Mouse (Mus musculus): ENCODE measurements at regions not wholly inside any gene's neighbourhood (a gene's known extent, or its start where the extent isn't known, plus 50 kb on each side); places are given as distances from the start of the nearest gene placed in this dataset.

DNA sequence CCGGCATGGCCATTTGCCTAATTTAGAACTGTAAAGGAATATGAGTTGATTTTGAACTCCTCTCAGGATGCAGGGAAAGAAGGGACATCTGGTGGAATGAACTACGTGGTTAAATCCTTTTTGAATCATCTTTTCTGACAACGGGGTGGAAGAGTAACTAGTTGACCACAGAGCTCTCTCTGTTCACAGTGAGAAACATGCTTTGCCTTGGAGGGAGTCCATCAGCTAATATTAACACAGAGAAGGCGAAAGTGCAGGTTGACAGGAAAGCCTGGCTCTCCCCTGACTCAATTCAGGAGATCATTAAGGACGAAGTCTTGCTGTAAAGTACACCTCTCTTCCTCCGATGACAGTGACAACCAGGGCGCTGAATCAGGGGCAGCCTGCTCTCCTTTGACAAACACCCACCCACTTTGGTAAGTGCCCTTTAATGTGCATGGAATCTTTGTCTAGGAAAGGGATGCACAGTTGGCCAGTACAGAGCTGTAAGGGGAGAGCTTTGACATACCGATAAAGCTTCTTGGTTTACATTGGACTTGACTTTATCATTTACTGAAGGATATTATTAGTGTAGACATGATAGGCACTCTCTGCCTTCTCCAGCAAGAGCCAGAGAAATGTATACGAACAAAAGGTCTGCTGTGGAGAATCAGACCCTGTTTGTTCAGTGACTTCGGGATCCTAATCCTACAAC is 480.3 kb downstream of the Gm10295 start:
- H3K9ac ChIP-seq: no peak overlapping the region
- 76% methylated on average over 10 of the region's 10 CpGs for WGBS
- H3K27me3 ChIP-seq: no peaks in the 10 kb centered on the region
- H3K27ac ChIP-seq: no peak overlapping the region
- H3K4me3 ChIP-seq (replicated peaks): no peak overlapping the region
- no peaks in the 10 kb centered on the region for H3K4me1 ChIP-seq
- no peaks in the 10 kb centered on the region for H3K9me3 ChIP-seq
- no peaks in the 10 kb centered on the region for H3K36me3 ChIP-seq (replicated peaks)
- ATAC-seq (ENCODE audit: low FRiP score): no peak
- H3K4me2 ChIP-seq: no peak overlapping the region

DNA sequence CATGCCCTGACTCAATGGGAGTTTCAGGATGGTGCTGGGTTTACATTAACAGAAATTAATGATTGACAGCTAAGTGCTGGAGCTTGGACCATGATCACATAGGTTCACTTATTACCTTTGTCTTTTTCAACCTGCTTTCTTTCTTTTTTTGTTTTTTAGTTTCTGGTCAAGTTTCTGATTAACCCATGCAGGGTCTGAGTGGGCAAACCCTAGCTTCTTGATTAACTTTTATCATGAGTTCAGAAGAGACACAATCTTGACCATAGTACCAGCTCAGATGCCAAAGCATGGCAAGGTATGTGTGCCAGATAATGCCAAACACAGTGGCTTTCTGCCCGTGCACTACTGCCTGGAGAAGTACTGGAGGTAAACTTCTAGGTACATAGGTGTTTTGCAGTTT is 482.2 kb downstream of the Gm10295 start:
- no peaks in the 10 kb centered on the region for H3K27me3 ChIP-seq
- no peaks in the 10 kb centered on the region for H3K36me3 ChIP-seq (replicated peaks)
- no peak overlapping the region for H3K4me2 ChIP-seq
- H3K9me3 ChIP-seq: no peaks in the 10 kb centered on the region
- no peak overlapping the region for H3K4me3 ChIP-seq (replicated peaks)
- H3K9ac ChIP-seq: no peak overlapping the region
- WGBS: 89% methylated on average over 1 of the region's 1 CpGs
- H3K27ac ChIP-seq: no peak overlapping the region
- ATAC-seq (ENCODE audit: low FRiP score): no peak
- H3K4me1 ChIP-seq: no peaks in the 10 kb centered on the region

DNA sequence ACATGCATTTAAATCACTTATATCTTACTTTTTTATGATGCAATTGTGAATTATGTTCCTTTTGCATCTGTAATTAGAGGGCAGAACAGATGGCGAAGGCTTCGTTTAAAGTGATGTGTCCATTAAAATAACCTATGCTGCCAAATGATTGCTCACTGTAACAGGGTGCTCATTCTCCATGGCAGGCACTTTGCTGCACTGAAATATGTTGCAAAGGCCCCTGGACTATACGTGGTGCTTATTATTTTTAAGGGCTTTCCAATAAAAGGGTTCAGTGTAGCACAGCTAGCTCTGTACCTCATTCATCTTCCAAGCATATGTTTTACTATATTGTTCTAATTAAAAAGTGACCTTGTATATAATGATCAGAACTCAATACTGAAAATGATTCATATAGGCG is 491.3 kb downstream of the Gm10295 start:
- no peak overlapping the region for H3K4me2 ChIP-seq
- no peak overlapping the region for H3K9ac ChIP-seq
- H3K36me3 ChIP-seq (replicated peaks): no peaks in the 10 kb centered on the region
- no peaks in the 10 kb centered on the region for H3K9me3 ChIP-seq
- ATAC-seq (ENCODE audit: low FRiP score): no peak
- WGBS: 78% methylated on average over 4 of the region's 4 CpGs
- no peaks in the 10 kb centered on the region; the same call in 1 of the 2 replicates for H3K4me1 ChIP-seq
- no peak overlapping the region for H3K4me3 ChIP-seq (replicated peaks)
- no peak overlapping the region for H3K27ac ChIP-seq
- no peaks in the 10 kb centered on the region for H3K27me3 ChIP-seq

DNA sequence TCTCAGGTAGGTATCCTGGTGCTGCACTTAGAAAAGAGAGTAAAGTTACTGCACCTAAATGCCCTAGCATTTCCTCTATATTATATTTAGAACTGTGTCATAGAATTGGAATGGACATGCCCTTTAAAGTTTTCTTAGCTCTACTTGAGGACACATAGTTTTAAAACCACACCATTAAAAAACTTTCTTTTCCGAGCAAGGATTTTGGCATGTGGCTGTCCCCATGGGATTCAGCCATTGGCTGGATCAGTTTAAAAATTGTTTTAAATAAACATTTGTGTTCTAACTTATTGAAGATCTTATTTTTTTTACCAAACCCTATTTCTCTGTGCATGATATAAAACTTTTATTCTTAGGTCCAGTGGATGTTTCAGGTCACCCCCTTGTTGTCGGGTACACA is 484.2 kb upstream of the Nr2f2 start:
- no peaks in the 10 kb centered on the region for H3K9me3 ChIP-seq
- no peak overlapping the region for H3K4me3 ChIP-seq (replicated peaks)
- no peak for ATAC-seq (ENCODE audit: low FRiP score)
- no peaks in the 10 kb centered on the region for H3K36me3 ChIP-seq (replicated peaks)
- 82% methylated on average over 2 of the region's 2 CpGs for WGBS
- H3K9ac ChIP-seq: no peak overlapping the region
- no peaks in the 10 kb centered on the region for H3K4me1 ChIP-seq
- no peak overlapping the region for H3K4me2 ChIP-seq
- H3K27ac ChIP-seq: no peak overlapping the region
- H3K27me3 ChIP-seq: no peaks in the 10 kb centered on the region

DNA sequence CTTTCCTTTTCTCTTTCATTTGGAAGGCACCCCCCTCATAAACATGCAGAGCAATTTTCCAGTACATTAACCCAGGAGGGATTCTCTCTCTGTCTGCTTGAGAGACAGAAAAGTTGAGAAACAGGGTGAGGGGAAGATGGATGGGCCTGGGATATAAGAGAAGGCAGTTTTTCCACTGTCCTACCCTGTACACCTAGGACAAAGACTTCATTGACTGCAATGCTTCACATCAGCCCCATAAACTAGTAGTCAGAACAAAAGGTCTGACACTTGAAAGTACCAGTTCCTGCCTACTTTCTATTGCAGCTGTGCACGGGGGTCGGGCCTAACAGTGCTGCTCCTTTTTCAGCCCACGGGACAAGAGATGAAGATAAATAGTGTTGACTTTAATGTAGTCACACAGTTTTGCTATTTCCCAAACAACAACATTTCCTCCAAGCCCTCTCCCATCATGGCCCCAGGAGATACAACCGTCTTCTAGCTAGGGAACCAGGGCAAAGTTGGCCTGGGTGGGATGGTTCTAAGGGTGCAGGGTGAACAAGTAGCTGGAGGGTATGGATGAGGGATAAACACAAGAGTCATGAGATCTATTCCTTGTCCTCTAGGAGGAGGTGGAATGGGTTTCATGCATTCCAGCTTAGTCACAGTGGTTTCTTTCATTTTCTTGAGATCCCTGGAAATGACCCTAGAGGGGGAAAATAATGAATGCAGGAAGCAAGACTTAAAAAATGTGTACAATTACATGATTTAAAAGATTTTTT is 481.7 kb upstream of the Nr2f2 start:
- Histone ChIP-seq H3K4me3 (replicated peaks) (no peak overlapping the region), H3K4me1 (no peaks in the 10 kb centered on the region), H3K4me2 (no peak overlapping the region), H3K27ac (no peak overlapping the region), H3K36me3 (replicated peaks) (no peaks in the 10 kb centered on the region), H3K9ac (no peak overlapping the region), H3K9me3 (no peaks in the 10 kb centered on the region), H3K27me3 (no peaks in the 10 kb centered on the region)
- no peak for ATAC-seq (ENCODE audit: low FRiP score)
- WGBS: 58% methylated on average over 4 of the region's 4 CpGs

DNA sequence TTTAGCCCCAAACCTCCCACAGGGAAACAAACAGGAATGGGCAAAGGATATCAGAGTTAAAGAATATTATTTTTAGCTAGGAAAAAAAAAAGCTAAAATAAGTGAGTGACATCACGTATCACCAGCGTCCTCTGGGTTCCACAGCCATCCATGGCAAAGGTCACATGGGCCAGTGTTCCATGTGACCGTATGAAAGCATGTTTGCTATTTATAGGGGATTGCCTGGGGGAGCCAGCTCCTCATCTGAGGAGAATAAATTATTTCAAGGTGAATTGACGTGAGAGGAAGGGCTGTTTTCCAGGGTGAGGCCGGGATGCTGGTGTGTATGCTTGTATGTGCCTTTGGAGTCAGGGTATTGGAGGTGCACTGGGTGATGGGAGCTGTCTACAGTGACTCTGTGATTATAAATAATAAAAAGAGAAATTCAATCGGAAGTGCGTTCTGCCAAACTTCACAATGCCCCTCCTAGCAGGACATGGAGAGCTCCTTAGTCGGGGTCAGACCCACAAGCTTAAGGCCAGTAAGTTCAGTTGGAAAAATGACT is 481.0 kb upstream of the Nr2f2 start:
- Histone ChIP-seq H3K9ac (no peak overlapping the region), H3K27ac (no peak overlapping the region), H3K9me3 (no peaks in the 10 kb centered on the region), H3K36me3 (replicated peaks) (no peaks in the 10 kb centered on the region), H3K4me2 (no peak overlapping the region), H3K4me1 (no peaks in the 10 kb centered on the region), H3K27me3 (no peaks in the 10 kb centered on the region), H3K4me3 (replicated peaks) (no peak overlapping the region)
- 77% methylated on average over 8 of the region's 8 CpGs for WGBS
- ATAC-seq (ENCODE audit: low FRiP score): no peak

DNA sequence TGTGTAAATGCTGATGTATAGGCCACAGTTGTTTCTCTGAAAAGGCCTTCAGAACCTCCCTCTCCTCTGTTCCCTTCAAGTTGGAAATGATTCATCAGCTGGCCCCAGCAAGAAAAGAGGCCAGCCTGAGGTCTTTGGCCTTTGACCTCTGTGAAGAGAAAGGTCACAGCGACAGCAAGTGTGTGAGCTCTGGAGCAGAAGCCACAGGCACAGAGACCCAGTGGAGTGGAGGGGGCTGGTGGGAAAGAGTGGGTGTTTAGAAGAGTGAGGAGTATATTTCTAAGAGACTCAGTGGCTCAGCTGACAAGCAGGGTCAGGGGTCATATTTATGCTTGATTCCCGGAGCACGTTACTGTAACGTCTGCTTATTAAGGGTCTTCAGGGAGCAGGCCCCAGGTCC is 479.5 kb upstream of the Nr2f2 start:
- H3K4me2 ChIP-seq: no peak overlapping the region
- no peaks in the 10 kb centered on the region for H3K4me1 ChIP-seq
- no peaks in the 10 kb centered on the region for H3K36me3 ChIP-seq (replicated peaks)
- no peaks in the 10 kb centered on the region for H3K27me3 ChIP-seq
- no peak for ATAC-seq (ENCODE audit: low FRiP score)
- H3K4me3 ChIP-seq (replicated peaks): no peak overlapping the region
- no peaks in the 10 kb centered on the region for H3K9me3 ChIP-seq
- 16% methylated on average over 4 of the region's 4 CpGs for WGBS
- no peak overlapping the region for H3K27ac ChIP-seq
- no peak overlapping the region for H3K9ac ChIP-seq

DNA sequence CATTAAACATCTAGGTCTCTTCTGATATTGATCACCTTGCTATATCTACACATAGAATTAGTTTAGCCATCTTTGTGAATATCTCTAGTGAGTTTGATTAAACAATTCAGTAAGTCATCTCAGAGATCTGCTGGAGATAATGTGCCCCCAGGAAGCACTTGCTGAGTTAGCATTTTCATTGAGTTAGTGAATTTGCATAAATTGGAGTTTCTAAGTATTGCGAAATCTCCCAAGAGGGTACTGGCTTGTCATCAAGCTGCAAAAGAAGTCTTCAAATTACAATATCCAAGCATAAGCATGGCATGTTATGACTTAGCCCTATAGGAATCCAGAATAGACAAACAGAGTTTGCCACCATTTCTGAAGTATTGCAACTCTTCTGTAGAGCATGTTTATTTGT is 473.6 kb upstream of the Nr2f2 start:
- H3K9me3 ChIP-seq: no peaks in the 10 kb centered on the region
- no peak overlapping the region for H3K9ac ChIP-seq
- no peak overlapping the region for H3K27ac ChIP-seq
- H3K36me3 ChIP-seq (replicated peaks): no peaks in the 10 kb centered on the region
- H3K4me2 ChIP-seq: no peak overlapping the region
- no peak overlapping the region for H3K4me3 ChIP-seq (replicated peaks)
- no peak for ATAC-seq (ENCODE audit: low FRiP score)
- H3K4me1 ChIP-seq: no peaks in the 10 kb centered on the region
- H3K27me3 ChIP-seq: no peaks in the 10 kb centered on the region
- WGBS: 92% methylated on average over 1 of the region's 1 CpGs

DNA sequence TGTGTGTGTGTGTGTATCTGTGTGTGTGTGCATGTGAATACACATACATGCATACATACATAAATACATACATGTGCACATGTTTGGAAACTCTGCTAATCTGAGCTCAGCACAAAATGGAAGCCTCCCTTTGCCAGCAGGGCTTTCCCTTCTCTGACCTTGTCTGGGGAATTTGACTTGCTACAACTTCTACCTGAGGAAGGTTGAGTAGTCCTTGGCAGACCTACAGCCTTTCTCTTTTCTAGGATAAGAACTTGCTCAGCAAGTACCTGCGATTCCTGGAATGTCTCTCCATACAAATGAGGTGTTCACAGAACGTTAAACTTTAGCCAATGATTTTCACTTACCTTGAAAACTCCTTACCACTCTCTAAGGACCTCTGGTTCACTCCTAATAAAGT is 472.7 kb upstream of the Nr2f2 start:
- ATAC-seq (ENCODE audit: low FRiP score): no peak
- no peaks in the 10 kb centered on the region for H3K4me1 ChIP-seq
- no peaks in the 10 kb centered on the region for H3K27me3 ChIP-seq
- no peaks in the 10 kb centered on the region for H3K9me3 ChIP-seq
- 92% methylated on average over 2 of the region's 2 CpGs for WGBS
- H3K4me3 ChIP-seq (replicated peaks): no peak overlapping the region
- no peaks in the 10 kb centered on the region for H3K36me3 ChIP-seq (replicated peaks)
- no peak overlapping the region for H3K27ac ChIP-seq
- H3K9ac ChIP-seq: no peak overlapping the region
- no peak overlapping the region for H3K4me2 ChIP-seq

DNA sequence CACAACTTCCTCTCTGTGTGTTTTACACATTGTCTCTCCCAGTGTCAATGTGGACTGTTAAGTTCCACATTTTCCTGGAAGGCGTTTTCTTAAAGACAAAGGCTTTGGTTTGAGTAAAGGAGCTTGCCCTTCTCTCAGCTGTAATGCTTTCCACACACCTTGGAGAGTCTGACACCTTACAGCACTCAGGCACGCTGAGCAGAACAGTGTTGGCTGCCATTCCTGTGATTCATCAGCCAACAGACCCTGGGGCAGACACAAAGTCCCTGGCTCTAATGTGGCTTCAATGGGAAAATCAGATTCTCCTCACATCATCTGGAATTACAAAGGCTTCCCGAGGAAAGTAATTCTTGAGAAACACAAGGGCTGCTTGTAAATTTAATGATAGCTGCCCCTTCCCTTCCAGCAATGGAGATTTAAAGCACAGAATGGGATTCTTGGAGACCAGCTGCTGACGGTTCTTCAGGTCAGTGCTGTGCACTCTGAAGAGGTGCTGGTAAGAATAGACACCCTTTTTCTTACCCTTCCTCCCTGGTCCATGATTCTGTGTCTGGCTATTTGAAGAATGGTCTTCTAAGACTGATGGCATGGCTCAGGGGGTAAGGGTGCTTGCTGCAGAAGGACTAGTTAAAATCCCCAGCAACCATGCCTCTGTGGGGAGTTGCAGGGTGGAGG is 468.4 kb upstream of the Nr2f2 start:
- H3K9ac ChIP-seq: no peak overlapping the region
- ATAC-seq (ENCODE audit: low FRiP score): no peak
- H3K4me2 ChIP-seq: no peak overlapping the region
- no peak overlapping the region for H3K27ac ChIP-seq
- WGBS: 57% methylated on average over 4 of the region's 4 CpGs
- no peaks in the 10 kb centered on the region for H3K36me3 ChIP-seq (replicated peaks)
- no peaks in the 10 kb centered on the region for H3K4me1 ChIP-seq
- H3K9me3 ChIP-seq: no peaks in the 10 kb centered on the region
- H3K4me3 ChIP-seq (replicated peaks): no peak overlapping the region
- no peaks in the 10 kb centered on the region for H3K27me3 ChIP-seq

DNA sequence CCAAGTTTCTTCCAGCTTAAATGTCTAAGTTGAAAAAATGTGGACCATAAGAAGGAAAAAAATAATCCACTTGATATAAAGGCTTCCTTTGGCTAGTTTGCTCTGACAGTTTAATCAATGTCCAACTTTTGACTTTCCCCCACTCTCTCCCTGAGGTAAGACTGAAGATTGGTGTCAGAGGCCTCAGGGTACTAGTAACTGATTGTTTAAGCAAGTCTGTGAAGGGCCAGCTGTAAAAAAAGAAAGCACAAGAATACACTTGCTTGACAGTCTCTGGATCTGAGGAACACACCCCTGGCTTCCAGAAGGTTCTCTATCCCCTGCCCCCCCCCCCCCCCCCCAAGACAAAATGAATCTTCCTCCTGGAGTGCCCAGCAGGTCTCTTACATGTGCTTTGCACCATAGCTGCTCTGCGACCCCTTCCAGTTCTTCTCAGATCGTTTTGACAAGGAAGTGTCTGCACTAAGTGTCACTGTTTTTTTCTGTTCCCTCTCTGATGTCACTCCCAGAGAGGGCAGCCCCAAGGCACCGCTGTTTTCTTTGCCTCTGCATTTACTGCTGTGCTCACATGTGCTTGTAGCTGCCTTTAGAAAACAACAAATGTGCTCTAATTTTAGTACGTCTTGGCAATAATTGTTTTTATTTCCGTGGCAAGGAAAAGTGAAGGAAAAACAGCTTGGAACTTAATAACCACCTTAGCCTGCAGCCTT is 462.1 kb upstream of the Nr2f2 start:
- no peak overlapping the region for H3K4me2 ChIP-seq
- H3K27me3 ChIP-seq: no peaks in the 10 kb centered on the region
- 71% methylated on average over 5 of the region's 5 CpGs for WGBS

DNA sequence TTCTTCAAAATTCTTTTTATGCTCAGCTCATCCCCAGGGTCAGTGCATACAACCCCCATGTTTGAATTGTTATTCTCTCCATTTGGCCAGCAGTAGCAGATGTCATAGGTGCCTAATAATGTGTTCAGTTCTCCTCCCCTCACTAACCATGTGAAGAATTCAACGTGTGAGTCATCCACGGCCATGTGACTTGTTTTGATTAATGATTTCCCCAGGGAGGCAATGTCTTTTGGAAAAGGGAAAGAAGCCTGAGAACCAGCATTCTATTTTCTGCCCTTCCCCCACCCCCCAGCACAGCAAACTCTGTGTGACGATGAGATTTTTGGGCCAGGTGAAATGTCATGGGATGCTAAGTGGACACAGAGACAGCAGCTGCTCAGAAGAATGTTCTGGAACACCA is 459.5 kb upstream of the Nr2f2 start:
- no peak for ATAC-seq (ENCODE audit: low FRiP score)
- 80% methylated on average over 3 of the region's 3 CpGs for WGBS

More for the DNA sequence above, 462.1 kb upstream of the Nr2f2 start:
- Histone ChIP-seq H3K27ac (no peak overlapping the region), H3K9me3 (no peaks in the 10 kb centered on the region), H3K4me1 (no peaks in the 10 kb centered on the region), H3K9ac (no peak overlapping the region), H3K36me3 (replicated peaks) (no peaks in the 10 kb centered on the region), H3K4me3 (replicated peaks) (no peak overlapping the region)
- ATAC-seq (ENCODE audit: low FRiP score): no peak

More for the DNA sequence above, 459.5 kb upstream of the Nr2f2 start:
- no peak overlapping the region for H3K9ac ChIP-seq
- no peaks in the 10 kb centered on the region for H3K27me3 ChIP-seq
- no peak overlapping the region for H3K27ac ChIP-seq
- no peaks in the 10 kb centered on the region for H3K4me1 ChIP-seq
- no peaks in the 10 kb centered on the region for H3K9me3 ChIP-seq
- no peak overlapping the region for H3K4me3 ChIP-seq (replicated peaks)
- no peaks in the 10 kb centered on the region for H3K36me3 ChIP-seq (replicated peaks)
- no peak overlapping the region for H3K4me2 ChIP-seq

Measured in forebrain, embryonic 12.5 days (tissue).